Mouse (Mus musculus) urinary bladder, postnatal 25 days (tissue): ENCODE data around the gene Oas1c.
"Not testable (repeated sequence)": the region's sequence is repeated elsewhere in the genome, so short reads cannot be mapped to it uniquely, and the experiment has no call there.

Experiments
- DNase-seq: peaks from one replicate; pipeline ENCODE4 v3.0.0; 2022; ENCODE audit warnings: low spot score

Gene Oas1c

GRCm38 (mm10) chr5:120811951-120812819 lies at the start of gene Oas1c:
TSS of gene Oas1c (minus strand) at chr5:120812514.
- peak; percentile 72 for DNase-seq

- no peak for DNase-seq
These were observed 48.8 kb upstream of the Oas1c start, which contains the start of gene Oas1h for GRCm38 (mm10) chr5:120861121-120861520. TSS of gene Oas1h (plus strand) at chr5:120861421.

GRCm38 (mm10) chr5:120859241-120859640 lies 46.9 kb upstream of the Oas1c start:
- DNase-seq, result no peak

- peak; percentile 44 for DNase-seq
These were observed 37.4 kb upstream of the Oas1c start for GRCm38 (mm10) chr5:120849601-120850136.

- no peak for DNase-seq
These were observed 34.8 kb upstream of the Oas1c start, which contains the start of gene Oas1f for GRCm38 (mm10) chr5:120847067-120847466. TSS of gene Oas1f (plus strand) at chr5:120847367.

GRCm38 (mm10) chr5:120844713-120845112 lies 32.4 kb upstream of the Oas1c start:
- DNase-seq, result peak; percentile 58

- peak; percentile 51 for DNase-seq
These were observed 24.6 kb upstream of the Oas1c start for GRCm38 (mm10) chr5:120836731-120837585.

GRCm38 (mm10) chr5:120833335-120834280 lies 21.3 kb upstream of the Oas1c start:
- DNase-seq, result no peak

- no peak for DNase-seq
These were observed 18.7 kb upstream of the Oas1c start for GRCm38 (mm10) chr5:120831031-120831430.

GRCm38 (mm10) chr5:120818999-120819398 lies 6.7 kb upstream of the Oas1c start:
- no peak for DNase-seq

GRCm38 (mm10) chr5:120815949-120816348 lies 3.6 kb upstream of the Oas1c start:
- DNase-seq, result no peak

- DNase-seq, result no peak
These were observed 709 bp upstream of the Oas1c start for GRCm38 (mm10) chr5:120813023-120813422.

- DNase-seq, result no peak
These were observed 3.1 kb downstream of the Oas1c start for GRCm38 (mm10) chr5:120809171-120809570.

GRCm38 (mm10) chr5:120806458-120806857 lies 5.9 kb downstream of the Oas1c start:
- DNase-seq, result peak; percentile 41

GRCm38 (mm10) chr5:120803596-120803995 lies 8.7 kb downstream of the Oas1c start:
- no peak for DNase-seq

- DNase-seq, result not testable (repeated sequence)
These were observed 13.4 kb downstream of the Oas1c start for GRCm38 (mm10) chr5:120798943-120799342.

GRCm38 (mm10) chr5:120798147-120798546 lies 14.2 kb downstream of the Oas1c start:
- not testable (repeated sequence) for DNase-seq

- DNase-seq, result not testable (repeated sequence)
These were observed 16.8 kb downstream of the Oas1c start, which contains the start of gene Oas1e for GRCm38 (mm10) chr5:120795480-120796034. TSS of gene Oas1e (minus strand) at chr5:120795530.

GRCm38 (mm10) chr5:120793043-120793442 lies 19.3 kb downstream of the Oas1c start:
- DNase-seq, result peak; percentile 33

- no peak for DNase-seq
These were observed 25.3 kb downstream of the Oas1c start for GRCm38 (mm10) chr5:120787042-120787441.

- no peak for DNase-seq
These were observed 29.9 kb downstream of the Oas1c start for GRCm38 (mm10) chr5:120782446-120782845.
